Mouse (Mus musculus) mammary gland, adult 2 months (tissue): ENCODE results near the gene Ubqln3. TPM values are rescaled to one million over a fixed set of nuclear protein-coding genes. Genes with fewer than 3 reads are reported as not detected.

Experiments
- polyA plus RNA-seq: library from polyadenylated mRNA; depleted of rRNA; stranded (reverse); fragments of >200 nt; gene quantifications from 2 replicates; pipeline ENCODE4 v1.2.3, GENCODE M21; 2012; ENCODE audit warnings: low replicate concordance; rRNA removed

Gene Ubqln3
- not detected in 2 replicates for polyA plus RNA-seq

DNA sequence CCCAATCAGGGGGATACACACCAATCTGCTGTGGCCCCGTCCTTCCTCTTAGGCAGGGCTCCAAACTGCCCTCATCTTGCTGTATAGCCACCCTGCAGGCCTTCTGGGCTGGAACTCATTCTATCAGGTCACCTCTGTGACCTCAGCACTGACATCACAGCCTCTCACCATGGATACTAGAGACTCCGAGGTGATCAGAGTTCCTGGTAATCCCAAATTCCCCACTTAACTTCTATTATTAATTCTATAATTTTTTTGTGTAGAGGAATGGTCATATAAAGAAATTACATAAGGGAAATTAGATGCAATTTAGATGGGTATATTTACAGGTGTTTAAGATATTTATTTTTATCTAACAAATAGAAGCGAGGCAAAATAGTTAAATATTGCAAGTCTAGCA lies at the start of gene Ubqln3:
TSS of gene Ubqln3 (minus strand) at position 101 of the 400 bp plus-strand sequence.

DNA sequence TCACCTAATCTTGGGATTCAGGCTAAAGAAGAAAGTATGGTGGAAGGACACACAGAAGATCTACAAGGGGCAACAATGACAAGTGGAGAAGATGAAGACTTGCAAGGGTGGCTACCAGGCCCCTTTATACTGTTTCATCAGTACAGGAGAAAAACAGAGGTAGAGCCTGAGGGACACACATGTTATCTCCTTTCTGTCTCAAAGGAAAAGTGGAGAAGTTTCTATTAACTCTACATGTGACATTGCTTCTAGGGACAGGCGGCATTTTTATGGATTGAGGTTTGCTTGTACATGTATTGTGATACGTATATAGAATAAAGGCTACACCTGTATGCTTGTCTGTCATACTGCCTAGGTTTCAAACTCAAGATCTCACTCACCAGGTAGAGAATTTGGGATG lies 40.2 kb upstream of the Ubqln3 start, which contains the start of gene Olfr648:
TSS of gene Olfr648 (minus strand) at position 101 of the 400 bp plus-strand sequence.

DNA sequence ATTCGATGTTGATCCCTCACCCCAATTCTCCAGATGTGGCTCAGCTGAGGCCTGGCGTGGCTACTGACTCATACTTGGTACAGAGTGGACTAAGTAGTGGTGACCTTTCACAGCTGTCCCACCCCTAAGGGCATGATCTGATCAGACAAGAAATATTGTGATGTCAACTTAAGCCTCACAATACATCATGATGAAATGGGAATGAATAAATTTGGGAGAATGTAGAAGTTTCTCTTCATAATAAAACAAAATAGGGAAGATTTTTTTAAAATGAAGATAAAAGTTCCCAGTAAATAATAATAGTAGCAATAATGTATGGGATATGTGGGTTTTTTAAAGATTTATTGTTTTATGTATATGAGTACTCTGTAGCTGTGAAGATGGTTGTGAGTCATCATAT lies 7.4 kb upstream of the Ubqln3 start, which contains the start of gene Ubqlnl:
TSS of gene Ubqlnl (minus strand) at position 101 of the 400 bp plus-strand sequence.

DNA sequence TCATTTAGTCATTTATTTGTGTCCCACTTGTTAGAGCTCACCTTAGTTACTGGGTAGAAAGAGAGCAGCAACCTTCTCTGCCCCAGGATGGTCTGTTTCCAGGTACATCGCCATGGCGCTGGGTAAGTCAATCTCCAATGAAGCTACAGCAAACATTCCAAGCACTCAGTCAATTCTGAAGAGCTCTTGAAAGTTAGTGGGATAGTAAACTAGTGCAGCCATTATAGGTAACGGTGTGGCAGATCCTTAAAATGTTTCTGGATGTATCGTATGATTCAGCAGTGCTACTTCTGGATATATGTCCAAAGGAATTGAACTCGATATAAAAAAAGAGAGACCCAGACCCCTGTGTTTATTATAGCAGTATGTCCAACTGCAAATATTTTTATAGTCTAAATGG lies 5.8 kb downstream of the Ubqln3 start, which contains the start of gene Olfr643:
TSS of gene Olfr643 (minus strand) at position 101 of the 400 bp plus-strand sequence.

DNA sequence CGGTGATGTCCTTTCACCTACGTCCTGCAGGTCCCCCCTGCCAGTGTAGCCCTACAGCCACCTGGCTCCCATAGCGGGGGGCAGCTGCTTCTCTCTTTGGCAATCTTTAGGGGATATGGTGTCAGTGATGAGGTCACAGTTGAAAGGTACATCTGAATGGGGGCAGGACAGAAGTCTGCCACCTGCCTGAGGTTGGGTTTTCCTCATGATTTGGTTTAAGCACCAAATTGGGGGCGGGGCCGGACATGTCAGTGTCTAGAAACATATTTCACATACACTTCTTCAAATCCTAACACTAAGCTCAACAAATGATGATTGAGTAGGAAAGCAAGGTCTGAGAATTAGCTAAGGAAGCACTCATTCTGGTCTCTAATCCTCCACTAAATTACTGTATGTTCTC lies 13.4 kb downstream of the Ubqln3 start, which contains the start of gene Ubqln5:
TSS of gene Ubqln5 (minus strand) at position 101 of the 400 bp plus-strand sequence.

DNA sequence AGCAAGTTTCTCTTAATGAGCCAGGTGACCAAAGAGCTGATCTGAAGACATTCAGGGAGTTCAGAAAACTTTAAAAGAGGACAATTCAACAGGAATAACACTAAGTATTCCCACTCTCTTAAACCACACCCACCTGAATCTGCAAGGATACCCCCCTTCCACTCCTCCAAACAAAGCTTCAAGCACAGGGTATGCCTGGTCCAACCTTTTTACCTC lies 38.4 kb downstream of the Ubqln3 start, which contains the start of gene Olfr646:
TSS of gene Olfr646 (plus strand) at position 117 of the 216 bp plus-strand sequence.

Other genes starting within 250 kb of the Ubqln3 start
- not detected in 2 replicates for gene Olfr64, start 248.8 kb downstream of the Ubqln3 start, polyA plus RNA-seq
- gene Olfr65, start 239.8 kb downstream of the Ubqln3 start, polyA plus RNA-seq, result not detected in 2 replicates
- gene Olfr631, start 214.5 kb downstream of the Ubqln3 start, polyA plus RNA-seq, result not detected in 2 replicates
- gene Olfr632, start 208.9 kb downstream of the Ubqln3 start, polyA plus RNA-seq, result not detected in 2 replicates
- not detected in 2 replicates for gene Olfr633, start 198.8 kb downstream of the Ubqln3 start, polyA plus RNA-seq
- gene Olfr635, start 172.1 kb downstream of the Ubqln3 start, polyA plus RNA-seq, result not detected in 2 replicates
- gene Olfr638, start 144.5 kb downstream of the Ubqln3 start, polyA plus RNA-seq, result not detected in 2 replicates
- gene Olfr639, start 126.0 kb downstream of the Ubqln3 start, polyA plus RNA-seq, result not detected in 2 replicates
- not detected in 2 replicates for gene Olfr640, start 117.7 kb downstream of the Ubqln3 start, polyA plus RNA-seq
- gene Olfr641, start 107.8 kb downstream of the Ubqln3 start, polyA plus RNA-seq, result not detected in 2 replicates
- not detected in 2 replicates for gene Olfr642, start 90.6 kb downstream of the Ubqln3 start, polyA plus RNA-seq
- not detected in 2 replicates for gene 4930516K23Rik, start 81.8 kb downstream of the Ubqln3 start, polyA plus RNA-seq
- not detected in 2 replicates for gene Olfr644, start 71.4 kb downstream of the Ubqln3 start, polyA plus RNA-seq
- not detected in 2 replicates for gene Olfr645, start 57.8 kb downstream of the Ubqln3 start, polyA plus RNA-seq
- not detected in 2 replicates for gene Olfr646, start 38.4 kb downstream of the Ubqln3 start, polyA plus RNA-seq
- not detected in 2 replicates for gene Ubqln5, start 13.5 kb downstream of the Ubqln3 start, polyA plus RNA-seq
- not detected in 2 replicates for gene Olfr643, start 5.9 kb downstream of the Ubqln3 start, polyA plus RNA-seq
- gene Ubqlnl, start 7.3 kb upstream of the Ubqln3 start, polyA plus RNA-seq, result not detected in 2 replicates
- not detected in 2 replicates for gene Olfm5, start 21.6 kb upstream of the Ubqln3 start, polyA plus RNA-seq
- gene Olfr648, start 40.1 kb upstream of the Ubqln3 start, polyA plus RNA-seq, result not detected in 2 replicates
- gene Olfr649, start 52.7 kb upstream of the Ubqln3 start, polyA plus RNA-seq, result not detected in 2 replicates
- gene Trim6, start 75.5 kb upstream of the Ubqln3 start, polyA plus RNA-seq, result 0.97 and 1.1 TPM in 2 replicates
- gene Trim34a, start 101.2 kb upstream of the Ubqln3 start, polyA plus RNA-seq, result 10.2 and 25.5 TPM in 2 replicates
- gene Trim5, start 144.8 kb upstream of the Ubqln3 start, polyA plus RNA-seq, result 0.94 and 2.2 TPM in 2 replicates
- 5.0 and 10.4 TPM in 2 replicates for gene Trim12a, start 172.2 kb upstream of the Ubqln3 start, polyA plus RNA-seq
- 3.1 and 4.1 TPM in 2 replicates for gene Trim34b, start 186.2 kb upstream of the Ubqln3 start, polyA plus RNA-seq
- 3.1 and 6.3 TPM in 2 replicates for gene Trim12c, start 210.1 kb upstream of the Ubqln3 start, polyA plus RNA-seq
- 0.74 and 1.5 TPM in 2 replicates for gene Trim30b, start 226.6 kb upstream of the Ubqln3 start, polyA plus RNA-seq